In the genomic region with DNA sequence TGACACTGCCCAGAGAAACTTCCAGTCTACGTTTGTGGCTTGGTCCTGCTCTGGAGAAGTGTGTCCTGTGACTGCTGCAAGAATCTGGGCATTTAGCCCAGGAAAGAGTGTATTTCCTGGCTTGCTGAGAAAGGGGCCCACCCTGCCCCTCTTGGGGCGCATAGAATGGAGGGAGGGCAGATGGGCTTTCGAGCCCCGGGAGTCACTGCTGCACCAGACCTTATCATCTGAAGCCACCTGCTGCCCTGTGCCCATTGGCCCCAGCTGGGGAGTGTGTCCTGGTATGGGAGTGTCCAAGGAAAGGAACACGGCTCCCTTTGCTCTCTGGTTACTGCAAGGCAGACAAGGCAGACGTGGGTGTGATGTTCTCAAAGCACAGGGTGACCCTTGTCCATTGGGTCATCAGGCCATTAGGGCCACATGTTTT, we compare ENCODE assay signal across 8 mouse cellular contexts. TPM values are rescaled to one million over a fixed set of nuclear protein-coding genes. Genes with fewer than 3 reads are reported as not detected.
DNase-seq lines count a peak whose midpoint lies in the region; ATAC-seq and TF ChIP-seq lines count a peak whose summit lies in the region.

No protein-coding gene starts in this region.

- H3K4me3 ChIP-seq in neural tube, embryonic 14.5 days (ENCODE audit: low read depth, low read length): no peak overlapping the region
- H3K4me3 ChIP-seq in heart, postnatal 0 days (ENCODE audit: low read depth, low read length): no peak overlapping the region
- no peak overlapping the region for H3K4me3 ChIP-seq in stomach, postnatal 0 days (ENCODE audit: low read depth, low read length)

- no peak for TF ChIP-seq CTCF in heart, postnatal 0 days (IDR thresholded peaks at IDR 0.05; ENCODE audit: low read depth)
- no peak for TF ChIP-seq CTCF in stomach, postnatal 0 days (IDR thresholded peaks at IDR 0.05; ENCODE audit: low read depth)

- no peak overlapping the region for H3K27ac ChIP-seq in neural tube, embryonic 14.5 days (ENCODE audit: low read depth, low read length)
- peak overlapping the region; percentile 84 for H3K27ac ChIP-seq in heart, postnatal 0 days (ENCODE audit: low read depth)
- H3K27ac ChIP-seq in stomach, postnatal 0 days (replicated peaks): peak overlapping the region; percentile 67

- no peaks in the 10 kb centered on the region for H3K9me3 ChIP-seq in neural tube, embryonic 14.5 days (ENCODE audit: control insufficient read depth, low read length)
- no peaks in the 10 kb centered on the region for H3K9me3 ChIP-seq in heart, postnatal 0 days (replicated peaks; ENCODE audit: control insufficient read depth, low read length)
- H3K9me3 ChIP-seq in stomach, postnatal 0 days (ENCODE audit: control insufficient read depth, low read length): no peaks in the 10 kb centered on the region

- 40% methylated on average over 6 of the region's 6 CpGs for WGBS in neural tube, embryonic 14.5 days
- WGBS in heart, postnatal 0 days: 3% methylated on average over 6 of the region's 6 CpGs
- 12% methylated on average over 6 of the region's 6 CpGs for WGBS in stomach, postnatal 0 days

- no peaks in the 10 kb centered on the region for H3K27me3 ChIP-seq in neural tube, embryonic 14.5 days (ENCODE audit: control insufficient read depth, insufficient read depth, low read length)
- H3K27me3 ChIP-seq in heart, postnatal 0 days (ENCODE audit: control insufficient read depth, insufficient read depth, low read length): no peaks in the 10 kb centered on the region
- H3K27me3 ChIP-seq in stomach, postnatal 0 days (ENCODE audit: control insufficient read depth, insufficient read depth, low read length): no peaks in the 10 kb centered on the region

- peaks cover 8% of the 10 kb centered on the region; the same call in 1 of the 2 replicates for H3K4me1 ChIP-seq in neural tube, embryonic 14.5 days (ENCODE audit: control insufficient read depth, insufficient read depth, low read length)
- peaks cover 66% of the 10 kb centered on the region for H3K4me1 ChIP-seq in heart, postnatal 0 days (ENCODE audit: control insufficient read depth, insufficient read depth)
- peaks cover 22% of the 10 kb centered on the region for H3K4me1 ChIP-seq in stomach, postnatal 0 days (replicated peaks; ENCODE audit: control insufficient read depth, insufficient read depth)

- no peak overlapping the region for H3K9ac ChIP-seq in neural tube, embryonic 14.5 days (replicated peaks; ENCODE audit: low read depth, low read length)
- H3K9ac ChIP-seq in heart, postnatal 0 days (replicated peaks; ENCODE audit: low read depth, low read length): no peak overlapping the region
- no peak overlapping the region for H3K9ac ChIP-seq in stomach, postnatal 0 days (ENCODE audit: low read length)

- H3K4me2 ChIP-seq in neural tube, embryonic 14.5 days (ENCODE audit: low read depth, low read length): no peak overlapping the region
- H3K4me2 ChIP-seq in heart, postnatal 0 days (ENCODE audit: low read depth, low read length): peak overlapping the region; percentile 22; the same call in 1 of the 2 replicates
- H3K4me2 ChIP-seq in stomach, postnatal 0 days (replicated peaks; ENCODE audit: low read depth): no peak overlapping the region; the same call in 1 of the 2 replicates

- TF ChIP-seq EP300 in heart, postnatal 0 days (IDR thresholded peaks at IDR 0.05; ENCODE audit: low read depth): peak; percentile 88
- TF ChIP-seq EP300 in stomach, postnatal 0 days (optimal IDR thresholded peaks at IDR 0.05): no peak

- no peak for DNase-seq in neural tube, embryonic 10.5 days (ENCODE audit: extremely low spot score, low spot score)
- DNase-seq in heart, postnatal 0 days (ENCODE audit: low spot score): peak; percentile 92
- peak; percentile 94 for DNase-seq in liver
- DNase-seq in stomach, postnatal 0 days (ENCODE audit: low spot score): peak; percentile 64
- DNase-seq in left cerebral cortex, postnatal 14 days (ENCODE audit: low spot score in 2 of 2): no peak
- DNase-seq in adrenal gland, adult 8-10 months: no peak

- intact Hi-C loops in left cerebral cortex, postnatal 14 days (cut with DNase I): no loop called here

- H3K36me3 ChIP-seq in neural tube, embryonic 14.5 days (ENCODE audit: control insufficient read depth, insufficient read depth, low read length): no peaks in the 10 kb centered on the region
- 0 out of 2 replicates have a peak, but pooled peaks cover 2% of the 10 kb centered on the region for H3K36me3 ChIP-seq in heart, postnatal 0 days (replicated peaks; ENCODE audit: control insufficient read depth, insufficient read depth, low read length)
- no peaks in the 10 kb centered on the region for H3K36me3 ChIP-seq in stomach, postnatal 0 days (ENCODE audit: control insufficient read depth, insufficient read depth, low read length)

- ATAC-seq in neural tube, embryonic 14.5 days (ENCODE audit: low read depth): peak; percentile 22; the same call in 1 of the 2 replicates
- ATAC-seq in heart, postnatal 0 days (ENCODE audit: insufficient read depth, low read depth): peak; percentile 78
- peak; percentile 70 for ATAC-seq in stomach, postnatal 0 days (ENCODE audit: low FRiP score, low TSS enrichment)
- no peak for ATAC-seq in monocyte, adult 5-6 weeks (replicated peaks; ENCODE audit: insufficient number of reproducible peaks, low FRiP score, low TSS enrichment, poor library complexity, severe bottlenecking)

RNA-seq across cellular contexts. Expression of a gene that starts 19.5 kb away (rescaled TPM):
- polyA plus RNA-seq in neural tube, embryonic 14.5 days (2014; fragmentation: Nextera tagmentation; extraction: Ambion mirVana): 46.4 and 54.4 TPM in 2 replicates
- total RNA-seq in heart, postnatal 0 days (2014; rRNA removed; ENCODE audit: low replicate concordance): 12.3 and 18.1 TPM in 2 replicates
- 25.5 and 26.5 TPM in 2 replicates for polyA plus RNA-seq in heart, postnatal 0 days (2015; fragmentation: Nextera tagmentation; extraction: Ambion mirVana)
- polyA plus RNA-seq in stomach, postnatal 0 days (2015; fragmentation: Nextera tagmentation; extraction: Ambion mirVana): 43.7 and 43.8 TPM in 2 replicates
- 0.39 to 0.57 TPM (median 0.53 TPM) in 3 replicates for total RNA-seq in monocyte, adult 5-6 weeks (2017)
- total RNA-seq in left cerebral cortex, postnatal 14 days (2021): 10 to 100 TPM; 26.3 to 28.9 TPM
- 10 to 100 TPM in 3 of 4 experiments, 1 to 10 TPM in 1; 9.3 to 27.3 (median 18.6) TPM for total RNA-seq in adrenal gland, adult 8-10 months (2022)

Comparison
In these comparisons a context has a peak if more than half of its experiments do, and no peak if none do; other contexts are left out.
1. DNase-seq: peak in heart, postnatal 0 days (single experiment), liver (single experiment) and stomach, postnatal 0 days (single experiment); none in neural tube, embryonic 10.5 days (single experiment), left cerebral cortex, postnatal 14 days (0 of 2) and adrenal gland, adult 8-10 months (single experiment).